Mouse (Mus musculus) stomach, postnatal 0 days (tissue): ENCODE measurements around the gene Esr1. TPM values are rescaled to one million over a fixed set of nuclear protein-coding genes. Genes with fewer than 3 reads are reported as not detected.

Experiments
- ATAC-seq: fragments of 200-750 bp; cut with Nextera tagmentation; 2 replicates; pipeline ENCODE4 v1.8.0; 2017; ENCODE audit not compliant: low FRiP score, low TSS enrichment
- DNase-seq: peaks from one replicate; pipeline ENCODE4 v3.0.0-alpha.2; 2016; ENCODE audit warnings: low spot score
- H3K27ac ChIP-seq: fragments of 300-500 bp; sonication (generic); replicated peaks from 2 replicates; pipeline ENCODE4 v1.5.1; 2014; ENCODE audit warnings: mild to moderate bottlenecking, control low read depth
- H3K27me3 ChIP-seq: fragments of 300-500 bp; sonication (generic); 2 replicates; pipeline ENCODE4 v1.6.1; 2014; ENCODE audit warnings: low read length; ENCODE audit not compliant: control insufficient read depth, insufficient read depth
- H3K36me3 ChIP-seq: fragments of 300-500 bp; sonication (generic); 2 replicates; pipeline ENCODE4 v1.6.1; 2014; ENCODE audit warnings: low read length, mixed read lengths; ENCODE audit not compliant: control insufficient read depth, insufficient read depth
- H3K4me1 ChIP-seq: fragments of 300-500 bp; sonication (generic); replicated peaks from 2 replicates; pipeline ENCODE4 v1.6.1; 2014; ENCODE audit warnings: antibody characterized with exemption; ENCODE audit not compliant: control insufficient read depth, insufficient read depth
- H3K4me2 ChIP-seq: fragments of 300-500 bp; sonication (generic); replicated peaks from 2 replicates; pipeline ENCODE4 v1.6.1; 2014; ENCODE audit warnings: low read depth, mild to moderate bottlenecking, control low read depth, moderate library complexity
- H3K4me3 ChIP-seq: fragments of 300-500 bp; sonication (generic); 2 replicates; pipeline ENCODE4 v1.5.1; 2014; ENCODE audit warnings: low read depth, low read length, control low read depth
- H3K9ac ChIP-seq: fragments of 300-500 bp; sonication (generic); 2 replicates; pipeline ENCODE4 v1.6.1; 2014; ENCODE audit warnings: mild to moderate bottlenecking, low read length, control low read depth, mixed read lengths
- H3K9me3 ChIP-seq: fragments of 300-500 bp; sonication (generic); 2 replicates; pipeline ENCODE4 v1.6.1; 2016; ENCODE audit warnings: low read length; ENCODE audit not compliant: control insufficient read depth
- CTCF ChIP-seq: IDR thresholded peaks from 2 replicates; pipeline ENCODE4 v1.5.1; 2016; ENCODE audit warnings: antibody characterized with exemption, low read depth, mild to moderate bottlenecking, moderate library complexity
- EP300 ChIP-seq: optimal IDR thresholded peaks from 2 replicates; pipeline ENCODE3; 2016; ENCODE audit warnings: antibody characterized with exemption
- WGBS: fragments of 180-500 bp; shearing (Covaris S2); extraction: QIAGEN DNeasy Blood & Tissue Kit; methylation state at CpG from one replicate; pipeline ENCODE4 v1.1.7; 2014; 5-methylcytosine and 5-hydroxymethylcytosine counted together
- polyA plus RNA-seq: library from polyadenylated mRNA; unstranded; fragments of >200 nt; fragmentation: Nextera tagmentation; extraction: Ambion mirVana; gene quantifications from 2 replicates; pipeline ENCODE4 v1.2.1, GENCODE M21; 2015

The Esr1 gene
- polyA plus RNA-seq: 0.45 and 0.57 TPM in 2 replicates

- peak within 1 kb of the TSS; percentile 27 for H3K9ac ChIP-seq
- TF ChIP-seq EP300: no peak
- TF ChIP-seq CTCF: peak; percentile 45
- DNase-seq: no peak
- no peak for ATAC-seq
- H3K9me3 ChIP-seq: no peaks in the 10 kb centered on the region
- WGBS: 25% methylated on average over 13 of the region's 13 CpGs
- peak within 1 kb of the TSS; percentile 32 for H3K4me3 ChIP-seq
- peak within 1 kb of the TSS; percentile 56 for H3K4me2 ChIP-seq
- no peaks in the 10 kb centered on the region for H3K27me3 ChIP-seq
- H3K27ac ChIP-seq: no peak within 1 kb of the TSS
- no peaks in the 10 kb centered on the region for H3K36me3 ChIP-seq
- H3K4me1 ChIP-seq: no peaks in the 10 kb centered on the region
Observed at GRCm38 (mm10) chr10:4611386-4612155, at the start of gene Esr1. TSS of gene Esr1 (plus strand) at chr10:4611593.

DNA sequence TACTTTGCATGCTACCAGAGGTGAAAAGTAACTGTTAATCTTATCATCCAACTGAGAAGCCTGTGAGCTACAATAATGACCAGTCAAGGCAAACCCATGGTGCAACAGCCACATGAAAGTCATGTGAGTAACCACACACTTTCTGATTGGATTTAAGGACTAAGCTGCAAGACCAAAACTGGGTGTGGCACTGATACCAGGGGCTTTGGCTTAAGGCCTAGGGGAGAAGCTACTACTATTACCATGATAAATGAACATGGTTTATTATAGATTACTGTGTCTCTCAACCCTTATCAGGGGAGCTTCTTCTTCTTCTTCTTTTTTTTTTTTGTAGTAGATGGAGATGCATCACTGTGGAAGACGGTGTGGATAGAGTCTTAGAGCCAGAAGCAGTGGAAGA is 46.2 kb upstream of the Esr1 start:
- H3K4me1 ChIP-seq: no peaks in the 10 kb centered on the region
- TF ChIP-seq EP300: no peak
- TF ChIP-seq CTCF: no peak
- no peaks in the 10 kb centered on the region for H3K9me3 ChIP-seq
- H3K9ac ChIP-seq: no peak overlapping the region
- no peak overlapping the region for H3K4me2 ChIP-seq
- no peak overlapping the region for H3K27ac ChIP-seq
- H3K4me3 ChIP-seq: no peak overlapping the region
- DNase-seq: no peak
- H3K36me3 ChIP-seq: no peaks in the 10 kb centered on the region
- WGBS: 81% methylated on average over 1 of the region's 1 CpGs
- no peak for ATAC-seq
- H3K27me3 ChIP-seq: no peaks in the 10 kb centered on the region

- H3K27me3 ChIP-seq: no peaks in the 10 kb centered on the region
- no peak overlapping the region for H3K4me3 ChIP-seq
- TF ChIP-seq CTCF (no peak), EP300 (no peak)
- H3K9ac ChIP-seq: no peak overlapping the region
- 85% methylated on average over 4 of the region's 4 CpGs for WGBS
- H3K27ac ChIP-seq: no peak overlapping the region
- no peak for ATAC-seq
- H3K4me2 ChIP-seq: no peak overlapping the region
- H3K4me1 ChIP-seq: no peaks in the 10 kb centered on the region
- no peak for DNase-seq
- H3K9me3 ChIP-seq: no peaks in the 10 kb centered on the region
- no peaks in the 10 kb centered on the region for H3K36me3 ChIP-seq
Observed at GRCm38 (mm10) chr10:4570778-4571177, 40.6 kb upstream of the Esr1 start.

- H3K4me3 ChIP-seq: no peak overlapping the region
- ATAC-seq: no peak
- no peaks in the 10 kb centered on the region for H3K4me1 ChIP-seq
- 72% methylated on average over 4 of the region's 4 CpGs for WGBS
- no peak overlapping the region for H3K27ac ChIP-seq
- H3K4me2 ChIP-seq: no peak overlapping the region
- no peaks in the 10 kb centered on the region for H3K9me3 ChIP-seq
- H3K27me3 ChIP-seq: no peaks in the 10 kb centered on the region
- no peak for TF ChIP-seq EP300
- no peak for TF ChIP-seq CTCF
- no peak for DNase-seq
- H3K36me3 ChIP-seq: no peaks in the 10 kb centered on the region
- no peak overlapping the region for H3K9ac ChIP-seq
Observed at GRCm38 (mm10) chr10:4571304-4571703, 40.1 kb upstream of the Esr1 start.

GRCm38 (mm10) chr10:4581905-4582304 is 29.5 kb upstream of the Esr1 start:
- no peak overlapping the region for H3K9ac ChIP-seq
- no peak for TF ChIP-seq EP300
- TF ChIP-seq CTCF: no peak
- no peak overlapping the region for H3K4me3 ChIP-seq
- WGBS: 90% methylated on average over 5 of the region's 5 CpGs
- ATAC-seq (no peak), DNase-seq (no peak)
- H3K27me3 ChIP-seq: no peaks in the 10 kb centered on the region
- H3K4me1 ChIP-seq: no peaks in the 10 kb centered on the region
- H3K4me2 ChIP-seq: no peak overlapping the region
- H3K9me3 ChIP-seq: no peaks in the 10 kb centered on the region
- H3K36me3 ChIP-seq: no peaks in the 10 kb centered on the region
- no peak overlapping the region for H3K27ac ChIP-seq

GRCm38 (mm10) chr10:4586691-4587090 is 24.7 kb upstream of the Esr1 start:
- H3K4me3 ChIP-seq: no peak overlapping the region
- no peak overlapping the region for H3K9ac ChIP-seq
- ATAC-seq (no peak), DNase-seq (no peak)
- no peaks in the 10 kb centered on the region for H3K27me3 ChIP-seq
- H3K4me2 ChIP-seq: no peak overlapping the region
- TF ChIP-seq EP300 (no peak), CTCF (no peak)
- H3K9me3 ChIP-seq: no peaks in the 10 kb centered on the region
- H3K27ac ChIP-seq: no peak overlapping the region
- 75% methylated on average over 6 of the region's 6 CpGs for WGBS
- H3K36me3 ChIP-seq: no peaks in the 10 kb centered on the region
- H3K4me1 ChIP-seq: no peaks in the 10 kb centered on the region
